Mouse (Mus musculus) heart, embryonic 14.5 days (tissue): Measurements from ENCODE around the gene Cd1d1. TPM values are rescaled to one million over a fixed set of nuclear protein-coding genes. Genes with fewer than 3 reads are reported as not detected.

Experiments
- ATAC-seq: fragments of 200-750 bp; cut with Nextera tagmentation; 2 replicates; pipeline ENCODE4 v1.8.0; 2017; ENCODE audit warnings: low read depth, moderate TSS enrichment; ENCODE audit not compliant: insufficient number of reproducible peaks, insufficient read depth, low FRiP score
- H3K27ac ChIP-seq, 2 experiments: fragments of 200-500 bp in 1 of 2; fragments of 300-500 bp in 1 of 2; sonication (generic) in 1 of 2; replicated peaks in 1 of 2; 2 replicates each; pipeline ENCODE4 v1.5.1; 2012 to 2014; ENCODE audit warnings: low read depth in 2 of 2, low read length in 2 of 2, control low read depth in 1 of 2, mild to moderate bottlenecking in 1 of 2, mixed read lengths in 1 of 2; ENCODE audit not compliant: control insufficient read depth in 1 of 2, insufficient read depth in 1 of 2
- H3K27me3 ChIP-seq: fragments of 300-500 bp; sonication (generic); 2 replicates; pipeline ENCODE4 v1.6.1; 2014; ENCODE audit warnings: mild to moderate bottlenecking, low read length, control low read depth; ENCODE audit not compliant: control insufficient read depth, insufficient read depth
- H3K36me3 ChIP-seq: fragments of 300-500 bp; sonication (generic); 2 replicates; pipeline ENCODE4 v1.6.1; 2014; ENCODE audit warnings: mild to moderate bottlenecking, control low read depth, low read length, mixed read lengths; ENCODE audit not compliant: control insufficient read depth, insufficient read depth
- H3K4me1 ChIP-seq, 2 experiments: fragments of 200-500 bp in 1 of 2; fragments of 300-500 bp in 1 of 2; sonication (generic) in 1 of 2; 2 replicates each; pipeline ENCODE4 v1.6.1; 2012 to 2014; ENCODE audit warnings: low read length in 2 of 2, control low read depth in 1 of 2, mixed read lengths in 1 of 2; ENCODE audit not compliant: control insufficient read depth in 2 of 2, insufficient read depth in 2 of 2
- H3K4me2 ChIP-seq: fragments of 300-500 bp; sonication (generic); 2 replicates; pipeline ENCODE4 v1.6.1; 2014; ENCODE audit warnings: mild to moderate bottlenecking, low read length
- H3K4me3 ChIP-seq, 2 experiments: fragments of 200-500 bp in 1 of 2; fragments of 300-500 bp in 1 of 2; sonication (generic) in 1 of 2; 2 replicates each; pipeline ENCODE4 v1.5.1; 2012 to 2014; ENCODE audit warnings: low read length in 2 of 2, mild to moderate bottlenecking in 2 of 2, control low read depth in 1 of 2, low read depth in 1 of 2, moderate library complexity in 1 of 2; ENCODE audit not compliant: control insufficient read depth in 1 of 2, insufficient read depth in 1 of 2
- H3K9ac ChIP-seq: fragments of 300-500 bp; sonication (generic); 2 replicates; pipeline ENCODE4 v1.6.1; 2014; ENCODE audit warnings: mild to moderate bottlenecking, low read length
- H3K9me3 ChIP-seq: fragments of 300-500 bp; sonication (generic); 2 replicates; pipeline ENCODE4 v1.6.1; 2016; ENCODE audit warnings: low read length, control low read depth; ENCODE audit not compliant: control insufficient read depth
- WGBS: fragments of 180-500 bp; shearing (Covaris S2); extraction: QIAGEN DNeasy Blood & Tissue Kit; methylation state at CpG from one replicate; pipeline ENCODE4 v1.1.7; 2014; 5-methylcytosine and 5-hydroxymethylcytosine counted together
- polyA plus RNA-seq: library from polyadenylated mRNA; unstranded; fragments of >200 nt; fragmentation: Nextera tagmentation; extraction: Ambion mirVana; gene quantifications from 2 replicates; pipeline ENCODE4 v1.2.1, GENCODE M21; 2014

The Cd1d1 gene
- polyA plus RNA-seq, 1 experiment from 2014 or later: 60.3 TPM

GRCm38 (mm10) chr3:86950652-86951051 lies 48.6 kb downstream of the Cd1d1 start:
- Histone ChIP-seq H3K27ac (no peak overlapping the region), H3K4me1 (no peaks in the 10 kb centered on the region), H3K4me3 (no peak overlapping the region), H3K4me2 (no peak overlapping the region), H3K27me3 (no peaks in the 10 kb centered on the region), H3K9me3 (peaks cover 7% of the 10 kb centered on the region), H3K36me3 (no peaks in the 10 kb centered on the region), H3K9ac (no peak overlapping the region)
- no peak for ATAC-seq
- WGBS: 20% methylated on average over 2 of the region's 2 CpGs

Other genes starting within 250 kb of the Cd1d1 start
- 3.2 and 4.4 TPM in 2 replicates for gene Dclk2, start 78.6 kb downstream of the Cd1d1 start, polyA plus RNA-seq
- gene Kirrel, start 175.3 kb upstream of the Cd1d1 start, polyA plus RNA-seq: 6.1 and 7.3 TPM in 2 replicates